Mouse (Mus musculus) gastrocnemius, postnatal 14 days (tissue): ENCODE results near the gene Lama5. TPM values are rescaled to one million over a fixed set of nuclear protein-coding genes. Genes with fewer than 3 reads are reported as not detected.

Experiments
- DNase-seq: peaks from one replicate; pipeline ENCODE4 v3.0.0; 2021; ENCODE audit warnings: mixed read lengths
- intact Hi-C: fragments of 180-260 bp; cut with DNase I; formaldehyde crosslinking; loops from one replicate; pipeline ENCODE4 v1.15.1; 2025; ENCODE audit warnings: low total_unique reads
- total RNA-seq, 2 experiments: library from RNA; stranded (reverse); gene quantifications; 2 replicates each; pipeline ENCODE4 v1.2.3; 2021

Gene Lama5
- total RNA-seq, 2 experiments from 2014 or later, result 17.9 to 18.0 TPM

DNA sequence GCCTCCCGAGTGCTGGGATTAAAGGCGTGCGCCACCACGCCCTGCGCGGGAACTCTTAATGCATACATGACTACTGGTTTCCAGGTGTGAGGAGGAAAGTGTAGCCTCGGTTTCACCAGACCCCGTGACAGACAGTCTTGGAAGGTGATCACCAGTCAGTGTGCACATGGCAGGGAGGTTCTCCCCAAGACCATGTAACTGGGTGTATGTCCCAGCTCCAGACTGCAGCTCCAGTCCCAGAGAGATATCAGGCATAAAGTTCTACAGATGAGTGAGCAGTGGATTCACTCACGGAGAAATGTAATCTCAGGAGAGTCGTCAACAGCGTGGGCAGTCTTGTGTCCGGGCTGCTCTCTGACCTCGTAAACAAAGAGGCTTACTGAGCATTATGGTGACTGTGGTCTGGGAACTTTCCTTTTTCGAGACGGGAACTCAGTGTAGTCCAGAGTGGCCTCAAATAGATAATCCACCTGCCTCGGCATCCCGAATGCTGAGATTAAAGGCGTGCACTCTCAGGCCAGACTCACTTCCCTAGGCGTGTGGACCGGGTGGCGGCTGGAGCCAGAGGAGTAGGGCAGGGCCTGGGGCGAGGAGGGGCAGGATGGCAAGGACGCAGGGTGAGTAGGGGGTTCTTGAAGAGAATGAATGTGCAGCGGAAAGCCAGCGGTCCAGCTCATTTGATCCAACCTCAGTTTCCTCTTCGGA, 30.8 kb upstream of the Lama5 start:
- intact Hi-C loops, result no loop called here
- DNase-seq, result no peak

DNA sequence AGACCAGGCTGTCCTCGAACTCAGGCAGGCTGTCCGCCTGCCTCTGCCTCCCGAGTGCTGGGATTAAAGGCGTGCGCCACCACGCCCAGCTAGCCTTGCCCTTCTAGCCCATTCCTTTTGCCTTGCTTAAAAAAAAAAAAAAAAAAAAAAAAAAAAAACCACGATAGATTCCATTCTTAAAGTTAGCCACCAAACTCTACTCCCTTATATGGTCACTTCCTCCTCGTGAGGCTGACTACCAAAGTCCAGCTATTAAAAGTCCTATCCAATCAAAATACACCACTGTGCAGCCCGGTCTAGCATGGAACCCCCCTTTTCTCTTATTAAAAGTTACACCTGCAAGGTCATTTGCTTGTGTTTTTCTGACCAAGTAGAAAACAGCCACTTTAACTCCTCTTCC, 30.0 kb upstream of the Lama5 start:
- DNase-seq, result no peak
- intact Hi-C loops, result no loop called here

DNA sequence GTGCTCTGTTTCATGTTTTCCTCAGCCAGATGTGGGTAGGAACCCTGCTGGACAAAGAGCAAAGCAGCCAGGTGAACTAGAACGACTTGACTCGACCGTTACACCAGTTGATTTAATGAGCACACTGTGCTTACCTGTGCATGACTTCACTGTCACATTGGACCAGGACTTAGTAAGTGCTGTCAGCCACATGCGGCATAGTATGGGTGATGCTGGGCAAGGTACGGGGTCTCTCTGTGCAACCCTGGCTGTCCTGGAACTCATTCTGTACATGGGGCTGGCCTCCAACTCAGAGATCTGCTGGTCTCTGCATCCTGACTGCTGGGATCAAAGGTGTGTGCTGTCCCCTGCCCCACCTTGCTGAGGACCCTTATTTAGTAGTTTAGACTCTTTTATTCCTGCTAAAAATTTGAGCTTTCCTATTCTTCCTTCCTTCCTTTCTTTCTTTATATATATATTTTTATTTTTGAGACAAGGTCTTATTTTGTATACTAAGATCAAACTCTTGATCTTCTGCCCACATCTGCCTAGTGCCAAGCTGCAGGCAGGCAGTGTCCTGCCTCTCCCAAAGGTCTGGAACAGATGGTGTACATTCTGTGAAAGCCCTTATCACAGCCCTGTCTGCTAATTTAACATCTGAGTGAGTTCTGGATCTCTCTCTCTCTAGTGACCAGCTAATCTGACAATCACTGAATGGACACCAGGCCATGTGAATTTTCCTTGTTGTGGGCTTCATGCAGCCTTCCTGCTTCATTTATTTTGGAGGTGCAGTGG, 29.0 kb upstream of the Lama5 start:
- intact Hi-C loops, result loop anchor here (5.0 kb wide), 1 partner anchor 82 kb away; the partner anchor contains the start of gene Adrm1
- DNase-seq, result no peak

DNA sequence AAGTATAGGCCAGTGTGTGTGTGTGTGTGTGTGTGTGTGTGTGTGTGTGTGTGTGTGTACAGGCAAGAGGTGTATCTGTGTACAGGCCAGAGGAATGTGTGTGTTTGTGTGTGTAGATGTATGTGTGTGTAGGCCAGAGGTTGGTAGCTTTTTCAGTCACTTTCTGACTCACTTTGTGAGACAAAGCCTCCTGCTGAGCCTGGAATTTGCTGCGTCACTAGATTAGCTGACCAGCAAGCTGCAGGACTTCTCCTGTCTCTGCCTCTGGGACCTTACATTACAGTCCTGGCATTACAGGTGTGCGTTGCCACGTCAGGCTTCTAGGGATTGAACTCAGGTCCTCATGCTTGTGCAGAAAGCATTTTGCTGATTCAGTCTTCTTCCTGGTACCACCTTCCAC, 26.2 kb upstream of the Lama5 start:
- DNase-seq, result no peak
- intact Hi-C loops, result loop anchor here (5.0 kb wide), 1 partner anchor 80 kb away; the partner anchor contains the start of gene Adrm1

DNA sequence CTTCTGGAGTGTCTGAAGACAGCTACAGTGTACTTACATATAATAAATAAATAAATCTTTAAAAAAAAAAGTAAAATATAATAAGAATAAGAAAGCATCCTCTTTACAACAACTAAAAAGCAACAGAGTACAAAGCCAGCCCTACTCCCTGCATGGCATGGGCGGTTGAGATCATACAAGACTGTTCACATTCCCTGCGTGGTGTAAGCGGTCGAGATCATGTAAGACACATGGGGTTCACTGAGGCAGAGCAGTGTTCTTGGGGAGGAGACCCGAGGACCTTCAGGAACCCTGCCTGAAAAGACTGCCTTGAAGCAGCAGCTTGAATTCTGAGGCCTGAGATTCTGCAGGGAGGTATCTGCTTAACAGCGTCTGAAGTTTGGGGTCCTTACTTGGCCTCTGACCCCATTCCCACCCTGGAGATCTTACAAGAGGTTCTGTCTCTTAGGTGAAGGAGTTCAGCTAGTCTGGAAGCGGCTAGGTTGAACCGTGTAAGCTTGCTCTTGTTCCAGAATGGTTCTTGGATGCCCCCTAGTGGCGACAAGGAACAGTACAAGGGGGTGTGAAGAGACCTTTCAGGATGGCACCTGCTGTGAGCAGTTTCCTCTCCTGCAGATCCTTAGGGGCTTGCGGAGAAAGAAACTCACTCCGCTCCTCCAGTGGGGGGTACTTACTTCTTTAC, 25.4 kb upstream of the Lama5 start:
- intact Hi-C loops, result loop anchor here (5.0 kb wide), 1 partner anchor 79 kb away; the partner anchor contains the start of gene Adrm1
- peak; percentile 71 for DNase-seq

DNA sequence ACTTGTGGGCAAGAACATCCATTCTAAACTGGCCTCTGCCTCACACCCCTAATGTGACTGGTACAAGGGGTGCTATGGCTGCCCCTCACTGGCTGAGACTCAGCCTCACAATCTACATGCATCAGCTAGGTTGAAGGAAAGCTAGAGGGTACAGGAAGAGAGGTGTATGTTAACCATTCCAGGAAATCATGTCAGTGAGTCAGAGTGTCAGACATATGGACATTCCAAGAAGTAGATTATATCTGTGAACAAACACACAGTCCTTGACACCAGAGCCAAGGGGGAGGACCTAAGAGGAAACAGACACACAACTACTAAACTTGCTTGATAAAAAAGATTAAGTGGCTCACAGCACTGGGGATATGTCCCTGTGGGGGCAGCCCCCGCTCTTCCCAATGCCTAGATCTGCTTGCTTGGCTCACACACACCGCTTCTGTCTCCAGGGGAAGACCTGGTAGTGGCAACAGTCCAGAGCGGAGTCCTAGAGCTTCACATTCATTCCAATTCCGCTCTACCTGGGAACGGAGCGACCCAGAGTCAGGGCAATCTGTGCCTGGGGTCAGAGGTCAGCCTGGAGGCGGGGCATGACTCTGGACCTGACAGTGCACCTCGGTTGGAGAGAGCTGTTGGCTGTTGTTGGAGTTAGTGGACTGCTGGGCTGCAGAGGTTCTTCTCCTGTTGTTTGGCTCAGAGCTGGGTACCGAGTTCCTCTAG, 23.4 kb upstream of the Lama5 start:
- intact Hi-C loops, result loop anchor here (5.0 kb wide), 2 partner anchors 37 to 67 kb away; no protein-coding TSS in a partner anchor
- DNase-seq, result no peak

DNA sequence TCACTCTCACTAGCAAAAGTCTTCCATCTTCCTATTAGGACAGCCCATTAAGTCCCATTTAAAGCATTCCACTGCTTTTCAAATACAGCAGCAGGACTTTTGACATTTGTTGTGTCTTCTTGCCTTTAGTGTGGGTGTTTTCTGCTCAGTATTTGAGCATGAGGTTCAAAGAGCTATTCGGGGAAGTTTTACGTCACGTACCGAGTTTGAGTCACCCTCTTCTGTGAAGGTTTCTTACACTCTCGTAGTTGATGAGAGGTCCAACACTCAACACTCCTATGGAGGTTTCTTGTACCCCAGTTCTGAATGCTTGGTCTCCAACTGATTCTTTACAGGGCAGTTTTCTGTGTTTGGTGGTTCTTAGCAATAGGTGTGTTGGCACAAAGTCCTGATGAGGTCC, 22.3 kb upstream of the Lama5 start:
- DNase-seq, result no peak
- intact Hi-C loops, result loop anchor here (5.0 kb wide), 2 partner anchors 36 to 66 kb away; no protein-coding TSS in a partner anchor

DNA sequence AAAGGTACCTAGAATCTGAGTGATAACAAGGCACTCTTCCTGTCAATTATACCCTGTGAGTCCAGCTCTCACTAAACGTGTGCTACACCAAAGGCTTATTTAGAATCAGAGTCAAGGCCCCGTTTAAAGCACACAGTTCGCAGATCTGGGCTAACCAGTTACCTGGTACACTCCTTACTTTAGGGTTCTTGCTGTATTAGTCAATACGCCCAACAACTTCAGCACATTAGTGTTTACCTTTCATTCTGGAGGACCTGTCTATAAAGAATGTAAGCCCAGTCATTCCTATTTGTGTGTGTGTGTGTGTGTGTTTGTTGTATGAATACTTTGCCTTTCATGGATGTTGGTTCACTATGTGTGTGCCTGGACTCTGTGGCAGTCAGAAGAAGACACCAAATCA, 17.4 kb upstream of the Lama5 start:
- intact Hi-C loops, result no loop called here
- DNase-seq, result no peak

DNA sequence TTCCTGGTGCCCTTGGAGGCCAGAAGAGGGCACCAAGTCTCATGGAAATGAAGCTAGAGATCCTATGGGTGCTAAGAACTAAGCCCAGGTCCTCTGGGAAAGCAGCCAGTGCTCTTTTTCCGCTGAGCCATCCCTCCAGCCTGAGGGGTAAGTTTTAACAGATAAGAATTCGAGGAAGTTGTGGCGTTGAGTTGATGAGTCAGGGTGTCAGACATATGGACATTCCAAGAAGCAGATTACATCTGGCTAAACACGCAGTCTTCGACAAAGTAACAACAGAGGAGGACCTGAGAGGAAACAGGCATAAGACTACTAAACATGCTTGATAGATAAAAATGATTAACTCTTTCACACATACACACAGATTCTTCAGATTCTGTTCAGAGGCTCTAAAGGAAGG, 12.9 kb upstream of the Lama5 start:
- DNase-seq, result no peak
- intact Hi-C loops, result no loop called here

DNA sequence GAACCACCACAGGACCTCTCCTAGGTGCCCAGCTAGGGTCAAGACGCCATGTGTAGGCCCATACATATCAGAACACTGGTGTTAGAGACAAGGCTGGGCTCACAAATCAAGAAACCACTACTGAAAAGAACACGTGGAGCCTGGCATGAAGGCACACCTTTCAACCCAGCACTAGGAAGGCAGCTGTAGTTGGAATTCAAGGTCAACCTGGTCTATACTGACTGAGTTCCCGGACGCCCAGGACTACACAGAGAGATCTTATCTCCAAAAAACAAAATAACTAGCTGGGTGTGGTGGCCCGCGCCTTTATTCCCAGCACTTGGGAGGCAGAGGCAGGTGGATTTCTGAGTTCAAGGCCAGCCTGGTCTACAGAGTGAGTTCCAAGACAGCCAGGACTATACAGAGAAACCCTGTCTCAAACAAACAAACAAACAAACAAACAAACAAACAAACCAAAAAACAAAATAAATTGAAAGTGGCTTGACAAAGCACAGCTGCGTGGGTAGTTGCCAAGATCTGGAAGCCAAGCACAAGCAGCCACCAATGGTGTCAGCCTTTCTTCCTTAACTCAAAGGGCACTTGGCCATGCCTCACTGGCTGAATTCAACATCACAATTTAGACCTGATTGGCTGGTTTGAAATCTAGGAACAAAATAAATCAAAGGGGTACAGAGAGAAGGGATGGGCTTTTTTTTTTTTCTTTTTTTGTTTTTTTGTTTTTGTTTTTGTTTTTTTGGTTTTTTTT, 12.1 kb upstream of the Lama5 start:
- DNase-seq, result no peak
- intact Hi-C loops, result no loop called here

DNA sequence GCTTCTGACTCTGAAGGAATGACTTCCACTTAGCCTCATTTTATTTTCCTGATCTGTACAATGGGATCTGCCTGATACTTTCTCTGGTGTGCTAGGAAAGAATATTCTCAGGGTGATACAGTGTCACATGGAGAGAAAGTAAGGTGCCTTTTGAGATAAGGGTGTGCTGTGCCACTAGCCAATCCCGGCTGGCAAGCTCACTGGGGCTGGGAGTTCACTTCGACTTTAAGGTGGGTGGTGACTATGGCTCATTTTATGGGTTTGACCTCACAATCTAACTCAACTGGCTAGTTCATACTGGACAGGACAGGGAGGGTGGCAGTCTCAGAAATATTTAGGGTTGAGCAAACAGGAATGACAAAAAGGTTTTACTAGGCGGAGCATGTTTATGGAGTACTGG, 11.3 kb upstream of the Lama5 start:
- intact Hi-C loops, result no loop called here
- DNase-seq, result no peak

DNA sequence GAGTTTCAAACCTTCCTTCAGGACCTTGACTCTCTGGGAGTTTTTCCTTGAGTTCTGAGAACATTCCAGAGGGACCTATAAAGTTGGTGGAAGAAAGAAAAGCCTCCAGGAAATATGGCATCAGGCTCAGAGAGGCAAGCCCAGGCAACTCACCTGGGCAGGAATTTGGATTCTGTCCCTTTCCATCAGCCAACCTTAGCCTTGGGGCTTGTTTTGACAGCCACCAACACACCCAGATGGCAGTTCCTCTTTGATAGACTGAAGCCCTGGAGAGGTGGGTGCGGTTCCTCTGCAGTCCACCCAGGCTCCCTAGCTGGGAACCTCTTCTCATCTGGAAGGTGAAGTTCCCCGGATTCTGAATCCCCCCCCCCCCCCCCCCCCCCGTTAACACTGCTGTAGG, 10.8 kb upstream of the Lama5 start:
- no peak for DNase-seq
- intact Hi-C loops, result no loop called here

DNA sequence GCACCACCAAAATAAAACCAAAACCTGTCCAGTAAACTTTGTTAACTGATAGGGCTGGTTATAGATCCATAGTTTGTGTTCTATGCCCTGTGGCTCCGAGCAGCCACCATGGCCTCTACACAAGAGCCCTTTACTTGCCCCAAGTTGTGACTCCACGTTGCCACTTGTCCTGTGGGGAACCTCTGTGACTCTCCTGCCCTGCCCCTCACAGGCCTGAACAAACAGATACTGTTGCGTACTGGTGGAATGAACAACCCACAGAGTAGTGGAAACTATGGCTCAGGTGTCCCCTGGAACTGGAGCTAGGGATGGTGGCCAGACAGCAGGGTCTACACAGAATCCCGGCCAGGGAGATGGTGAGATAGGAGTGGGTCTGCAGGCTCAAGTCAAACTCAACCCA, 10.1 kb upstream of the Lama5 start:
- intact Hi-C loops, result no loop called here
- DNase-seq, result no peak

DNA sequence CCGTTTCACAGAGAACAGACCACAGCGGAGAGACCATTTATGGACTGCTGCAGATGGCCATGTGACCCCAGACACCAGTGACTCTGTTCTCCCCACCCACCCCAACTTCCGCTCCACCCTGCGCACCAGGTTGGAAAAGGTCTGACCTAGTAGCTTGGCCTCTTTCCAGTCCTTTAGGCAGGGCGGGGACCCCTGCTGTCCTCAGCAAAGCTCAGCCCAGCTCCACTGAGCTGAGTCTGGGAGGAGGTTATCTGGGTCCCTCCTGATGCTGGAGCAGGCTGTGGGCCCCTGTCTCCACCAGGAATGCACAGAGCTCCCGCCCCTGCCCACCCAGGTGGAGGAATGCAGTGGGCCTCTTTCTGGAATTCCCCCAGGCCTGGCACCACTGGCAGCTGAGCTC, 9.3 kb upstream of the Lama5 start:
- intact Hi-C loops, result no loop called here

DNA sequence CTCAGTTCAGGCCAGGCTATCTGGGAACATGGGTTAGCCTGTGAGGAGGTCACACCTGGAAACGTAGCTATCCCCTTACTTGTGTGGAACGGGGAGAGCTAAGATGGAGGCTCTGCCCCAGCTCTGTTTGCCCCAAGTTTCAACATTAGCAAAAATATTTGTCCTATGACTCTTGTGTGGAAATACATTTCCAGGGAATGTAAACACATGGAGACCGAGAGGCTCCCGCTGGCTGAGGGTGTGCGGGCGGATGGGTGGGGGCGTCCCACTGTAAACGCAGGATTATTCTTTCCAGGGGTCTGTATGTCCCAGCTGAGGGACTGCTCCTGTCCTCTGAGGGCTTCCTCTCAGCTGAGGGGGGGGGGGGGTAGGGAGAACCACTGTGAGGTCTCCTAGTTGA, 8.7 kb upstream of the Lama5 start:
- DNase-seq, result no peak
- intact Hi-C loops, result no loop called here

More for the DNA sequence above, 9.3 kb upstream of the Lama5 start:
- DNase-seq, result no peak

DNA sequence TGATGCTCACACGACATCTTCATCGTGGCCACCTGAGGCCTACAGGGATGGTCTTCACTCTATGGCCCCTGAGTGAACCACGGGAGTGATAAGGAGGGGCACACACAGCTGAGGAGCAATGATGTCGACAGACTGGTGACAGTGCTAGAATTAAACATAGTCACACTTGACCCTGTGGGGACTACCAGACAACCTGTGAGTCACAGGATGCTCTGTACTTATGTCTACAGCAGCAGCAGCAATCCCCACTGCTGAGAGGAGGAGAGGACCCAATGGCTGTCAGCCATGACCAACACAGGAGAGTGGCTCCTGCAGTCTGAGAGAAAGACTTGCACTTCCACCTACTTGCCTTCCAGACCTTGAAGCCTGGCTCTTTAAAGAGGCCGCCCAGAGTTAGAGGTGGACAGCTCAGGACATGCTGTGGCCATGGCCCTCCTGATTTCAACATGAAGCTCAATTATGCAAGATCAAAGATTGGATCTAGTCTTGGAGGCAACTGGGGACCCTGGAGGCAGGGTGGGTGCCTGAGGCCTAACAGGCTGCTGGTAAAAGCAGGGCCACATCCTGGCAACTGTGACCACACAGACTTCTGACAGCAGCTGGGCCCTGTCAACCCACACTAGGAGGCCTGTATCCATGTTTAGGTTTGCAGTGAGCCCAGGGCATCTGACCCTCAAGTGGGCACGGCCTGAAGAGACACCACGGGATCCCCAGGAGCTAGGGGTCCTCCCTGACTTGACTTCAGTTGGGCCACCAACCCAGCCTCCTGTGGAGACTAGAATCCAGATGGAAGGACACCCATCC, 7.6 kb upstream of the Lama5 start:
- no peak for DNase-seq
- intact Hi-C loops, result no loop called here

DNA sequence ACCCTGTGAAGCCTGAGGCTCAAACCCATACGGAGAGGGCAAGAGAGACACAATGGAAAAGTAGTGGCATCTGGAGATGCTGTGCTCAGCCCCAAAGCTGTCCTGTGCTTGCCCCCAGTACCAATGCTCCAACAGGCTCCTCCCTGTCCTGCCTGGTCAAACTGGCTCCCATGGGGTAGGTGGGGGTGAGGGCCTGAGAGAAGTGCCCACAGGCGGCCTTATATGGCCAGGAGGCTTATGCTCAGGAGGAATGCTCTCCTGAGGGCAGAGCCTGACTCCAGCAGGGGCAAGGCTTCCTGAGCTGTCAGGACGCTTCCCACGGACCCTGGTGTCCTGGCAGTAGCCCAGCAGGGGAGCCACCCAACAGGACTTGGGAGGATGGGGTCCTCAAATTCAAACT, 4.8 kb upstream of the Lama5 start:
- no peak for DNase-seq
- intact Hi-C loops, result no loop called here

DNA sequence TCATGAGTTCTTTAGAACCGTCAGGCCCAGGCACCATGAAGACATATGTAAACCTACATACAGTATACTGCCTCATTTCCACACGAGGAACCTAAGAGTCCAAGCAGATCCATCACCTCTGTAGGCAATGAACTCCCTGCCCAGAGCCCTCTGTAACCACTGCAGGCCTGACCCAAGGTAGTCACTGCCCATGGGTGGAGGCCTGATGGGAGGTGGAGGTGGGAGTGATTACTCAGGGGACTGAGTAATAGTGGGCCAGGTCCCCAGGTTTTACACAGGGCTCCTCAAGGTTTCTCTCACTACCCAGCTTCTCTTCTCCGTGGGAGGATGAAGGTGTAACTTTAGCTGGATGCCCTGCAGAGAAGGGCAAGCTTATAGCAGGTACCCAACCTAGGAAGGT, 3.5 kb upstream of the Lama5 start:
- DNase-seq, result no peak
- intact Hi-C loops, result no loop called here
